Mouse (Mus musculus) hindbrain, embryonic 10.5 days (tissue): ENCODE measurements around the gene Zfp277. TPM values are rescaled to one million over a fixed set of nuclear protein-coding genes. Genes with fewer than 3 reads are reported as not detected.

Source experiments
- DNase-seq: peaks from one replicate; pipeline ENCODE4 v3.0.0-alpha.2; 2017; ENCODE audit warnings: low spot score
- H3K27ac ChIP-seq: fragments of 300-500 bp; sonication (generic); 2 replicates; pipeline ENCODE4 v1.5.1; 2016; ENCODE audit warnings: mild to moderate bottlenecking, moderate library complexity
- H3K27me3 ChIP-seq: fragments of 300-500 bp; sonication (generic); 2 replicates; pipeline ENCODE4 v1.6.1; 2016; ENCODE audit warnings: mild to moderate bottlenecking; ENCODE audit not compliant: poor library complexity, insufficient read depth, severe bottlenecking
- H3K36me3 ChIP-seq: fragments of 300-500 bp; sonication (generic); 2 replicates; pipeline ENCODE4 v1.6.1; 2016; ENCODE audit warnings: mild to moderate bottlenecking, moderate library complexity
- H3K4me1 ChIP-seq: fragments of 300-500 bp; sonication (generic); replicated peaks from 2 replicates; pipeline ENCODE4 v1.6.1; 2016; ENCODE audit warnings: mild to moderate bottlenecking
- H3K4me3 ChIP-seq: fragments of 300-500 bp; sonication (generic); 2 replicates; pipeline ENCODE4 v1.5.1; 2016; ENCODE audit warnings: mild to moderate bottlenecking, moderate library complexity
- H3K9me3 ChIP-seq: fragments of 300-500 bp; sonication (generic); 2 replicates; pipeline ENCODE4 v1.6.1; 2016; ENCODE audit warnings: mild to moderate bottlenecking, moderate library complexity
- WGBS: fragments of 180-500 bp; shearing (Covaris S2); methylation state at CpG from one replicate; pipeline ENCODE4 v1.1.7; 2016; 5-methylcytosine and 5-hydroxymethylcytosine counted together
- polyA plus RNA-seq: library from polyadenylated mRNA; unstranded; fragments of >200 nt; fragmentation: Nextera tagmentation; extraction: Ambion mirVana; gene quantifications from 2 replicates; pipeline ENCODE4 v1.2.1, GENCODE M21; 2016

Zfp277 gene
- polyA plus RNA-seq, 1 experiment from 2014 or later = 36.0 TPM

GRCm38 (mm10) chr12:40382539-40382938 is 63.2 kb downstream of the Zfp277 start:
- 93% methylated on average over 5 of the region's 5 CpGs for WGBS
- no peak for DNase-seq
- H3K36me3 ChIP-seq = no peaks in the 10 kb centered on the region
- H3K4me1 ChIP-seq = no peaks in the 10 kb centered on the region
- no peaks in the 10 kb centered on the region for H3K9me3 ChIP-seq
- no peaks in the 10 kb centered on the region for H3K27me3 ChIP-seq
- H3K27ac ChIP-seq = no peak overlapping the region
- no peak overlapping the region for H3K4me3 ChIP-seq

- whole genome bisulfite sequencing = 93% methylated on average over 11 of the region's 11 CpGs
- no peaks in the 10 kb centered on the region for H3K36me3 ChIP-seq
These were observed 63.9 kb downstream of the Zfp277 start for GRCm38 (mm10) chr12:40381824-40382223.

GRCm38 (mm10) chr12:40381173-40381801 is 64.4 kb downstream of the Zfp277 start:
- DNase-seq = no peak
- WGBS = 90% methylated on average over 10 of the region's 10 CpGs
- no peak overlapping the region for H3K27ac ChIP-seq
- H3K4me1 ChIP-seq = no peaks in the 10 kb centered on the region
- no peaks in the 10 kb centered on the region for H3K36me3 ChIP-seq
- H3K9me3 ChIP-seq = no peaks in the 10 kb centered on the region
- no peaks in the 10 kb centered on the region for H3K27me3 ChIP-seq
- H3K4me3 ChIP-seq = no peak overlapping the region

More at GRCm38 (mm10) chr12:40381824-40382223, 63.9 kb downstream of the Zfp277 start:
- no peak for DNase-seq
- Histone ChIP-seq H3K27me3 (no peaks in the 10 kb centered on the region), H3K4me3 (no peak overlapping the region), H3K9me3 (no peaks in the 10 kb centered on the region), H3K4me1 (no peaks in the 10 kb centered on the region), H3K27ac (no peak overlapping the region)

GRCm38 (mm10) chr12:40379538-40379923 is 66.2 kb downstream of the Zfp277 start:
- no peak for DNase-seq
- H3K4me3 ChIP-seq = no peak overlapping the region
- no peaks in the 10 kb centered on the region for H3K9me3 ChIP-seq
- no peaks in the 10 kb centered on the region for H3K36me3 ChIP-seq
- H3K27me3 ChIP-seq = no peaks in the 10 kb centered on the region
- H3K27ac ChIP-seq = no peak overlapping the region
- no peaks in the 10 kb centered on the region for H3K4me1 ChIP-seq
- WGBS = 82% methylated on average over 4 of the region's 4 CpGs

DNA sequence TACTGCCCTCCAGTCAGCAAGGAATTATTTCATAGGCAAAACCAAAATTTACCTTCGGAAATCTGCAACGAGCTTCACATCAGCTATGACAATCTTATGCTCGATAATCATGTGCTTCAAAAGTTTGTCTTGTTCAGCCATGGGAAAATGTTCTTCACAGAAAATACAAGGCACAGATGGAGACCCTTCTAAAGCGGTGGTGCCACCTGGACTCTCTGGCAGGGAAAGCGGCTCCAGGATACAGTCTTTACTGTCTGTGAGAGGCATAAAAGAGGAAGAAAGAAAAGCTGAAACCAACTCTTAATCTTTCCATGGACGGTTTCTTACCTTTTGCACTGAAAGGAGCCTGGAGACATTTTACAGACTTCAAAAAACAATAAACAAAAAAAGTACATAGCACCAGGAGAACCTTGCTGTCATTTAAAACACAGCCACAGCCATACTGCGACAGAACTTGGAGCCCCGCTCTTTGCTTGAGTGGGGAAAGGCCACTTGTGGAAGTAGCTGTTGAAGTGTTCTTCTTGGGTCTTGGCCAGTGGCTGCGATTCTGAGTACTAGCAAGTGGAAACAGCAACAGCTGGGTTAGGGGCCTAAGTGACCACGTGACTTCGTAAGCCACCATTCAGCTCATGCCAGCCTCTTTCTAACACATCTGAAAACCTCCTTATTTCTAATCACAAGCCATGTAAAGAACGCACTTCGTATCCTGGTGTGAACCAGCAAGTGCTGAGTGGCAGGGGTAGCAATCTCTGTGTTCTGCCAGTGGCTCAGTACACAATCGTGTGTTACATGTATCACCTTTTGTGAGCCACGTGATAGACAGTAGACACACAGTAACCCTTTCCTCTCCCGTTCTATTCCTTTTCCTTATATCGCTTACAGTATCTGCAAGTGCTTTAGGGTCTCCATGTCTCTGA is 66.8 kb downstream of the Zfp277 start:
- H3K36me3 ChIP-seq = no peaks in the 10 kb centered on the region
- H3K27ac ChIP-seq = no peak overlapping the region
- H3K4me1 ChIP-seq = no peaks in the 10 kb centered on the region
- no peaks in the 10 kb centered on the region for H3K27me3 ChIP-seq
- H3K4me3 ChIP-seq = no peak overlapping the region
- WGBS = 93% methylated on average over 17 of the region's 17 CpGs
- H3K9me3 ChIP-seq = no peaks in the 10 kb centered on the region
- DNase-seq = no peak

DNA sequence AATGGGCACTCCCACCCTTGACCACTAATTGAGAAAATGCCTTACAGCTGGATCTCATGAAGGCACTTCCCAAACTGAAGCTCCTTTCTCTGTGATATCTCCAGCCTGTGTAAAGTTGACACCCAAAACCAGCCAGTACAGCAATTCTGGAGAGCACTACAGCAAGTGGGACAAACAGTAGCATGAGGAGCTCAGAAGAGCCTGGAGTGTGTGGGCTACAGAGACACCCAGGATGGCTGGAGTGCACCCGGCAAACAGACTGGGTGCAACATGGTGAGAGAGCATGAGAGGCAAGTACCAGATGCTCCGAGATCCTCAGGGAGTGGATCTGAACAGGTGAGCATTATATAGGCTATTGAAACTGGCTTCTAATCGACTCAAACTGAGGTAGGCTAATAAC is 93.8 kb downstream of the Zfp277 start:
- DNase-seq = no peak
- 90% methylated on average over 3 of the region's 3 CpGs for WGBS
- Histone ChIP-seq H3K36me3 (no peaks in the 10 kb centered on the region), H3K9me3 (no peaks in the 10 kb centered on the region), H3K27me3 (no peaks in the 10 kb centered on the region), H3K4me3 (no peak overlapping the region), H3K4me1 (no peaks in the 10 kb centered on the region), H3K27ac (no peak overlapping the region)

- WGBS = 90% methylated on average over 4 of the region's 4 CpGs
- no peaks in the 10 kb centered on the region for H3K9me3 ChIP-seq
These were observed 97.5 kb downstream of the Zfp277 start for GRCm38 (mm10) chr12:40348251-40348650.

GRCm38 (mm10) chr12:40347060-40347698 is 98.5 kb downstream of the Zfp277 start:
- H3K4me1 ChIP-seq = no peaks in the 10 kb centered on the region
- DNase-seq = no peak
- 86% methylated on average over 10 of the region's 10 CpGs for WGBS

More at GRCm38 (mm10) chr12:40348251-40348650, 97.5 kb downstream of the Zfp277 start:
- Histone ChIP-seq H3K36me3 (no peaks in the 10 kb centered on the region), H3K4me3 (no peak overlapping the region), H3K27ac (no peak overlapping the region), H3K27me3 (no peaks in the 10 kb centered on the region), H3K4me1 (no peaks in the 10 kb centered on the region)
- no peak for DNase-seq

GRCm38 (mm10) chr12:40341443-40341842 is 104.3 kb downstream of the Zfp277 start:
- WGBS = 72% methylated on average over 5 of the region's 5 CpGs
- no peaks in the 10 kb centered on the region for H3K36me3 ChIP-seq
- H3K27ac ChIP-seq = no peak overlapping the region
- no peaks in the 10 kb centered on the region for H3K9me3 ChIP-seq
- no peak for DNase-seq
- no peaks in the 10 kb centered on the region for H3K4me1 ChIP-seq
- H3K27me3 ChIP-seq = no peaks in the 10 kb centered on the region
- no peak overlapping the region for H3K4me3 ChIP-seq

More at GRCm38 (mm10) chr12:40347060-40347698, 98.5 kb downstream of the Zfp277 start:
- H3K27ac ChIP-seq = no peak overlapping the region
- no peaks in the 10 kb centered on the region for H3K27me3 ChIP-seq
- H3K4me3 ChIP-seq = no peak overlapping the region
- no peaks in the 10 kb centered on the region for H3K9me3 ChIP-seq
- H3K36me3 ChIP-seq = no peaks in the 10 kb centered on the region

- H3K27me3 ChIP-seq = no peaks in the 10 kb centered on the region
- H3K9me3 ChIP-seq = no peaks in the 10 kb centered on the region
- no peaks in the 10 kb centered on the region for H3K36me3 ChIP-seq
- no peaks in the 10 kb centered on the region for H3K4me1 ChIP-seq
- WGBS = 99% methylated on average over 3 of the region's 3 CpGs
- H3K27ac ChIP-seq = no peak overlapping the region
- no peak overlapping the region for H3K4me3 ChIP-seq
- DNase-seq = no peak
These were observed 110.4 kb downstream of the Zfp277 start for GRCm38 (mm10) chr12:40335303-40335702.

GRCm38 (mm10) chr12:40331467-40331866 is 114.2 kb downstream of the Zfp277 start:
- DNase-seq = no peak
- WGBS = 92% methylated on average over 3 of the region's 3 CpGs
- Histone ChIP-seq H3K4me3 (no peak overlapping the region), H3K27me3 (no peaks in the 10 kb centered on the region), H3K9me3 (no peaks in the 10 kb centered on the region), H3K4me1 (no peaks in the 10 kb centered on the region), H3K27ac (no peak overlapping the region), H3K36me3 (no peaks in the 10 kb centered on the region; the same call in 1 of the 2 replicates)

DNA sequence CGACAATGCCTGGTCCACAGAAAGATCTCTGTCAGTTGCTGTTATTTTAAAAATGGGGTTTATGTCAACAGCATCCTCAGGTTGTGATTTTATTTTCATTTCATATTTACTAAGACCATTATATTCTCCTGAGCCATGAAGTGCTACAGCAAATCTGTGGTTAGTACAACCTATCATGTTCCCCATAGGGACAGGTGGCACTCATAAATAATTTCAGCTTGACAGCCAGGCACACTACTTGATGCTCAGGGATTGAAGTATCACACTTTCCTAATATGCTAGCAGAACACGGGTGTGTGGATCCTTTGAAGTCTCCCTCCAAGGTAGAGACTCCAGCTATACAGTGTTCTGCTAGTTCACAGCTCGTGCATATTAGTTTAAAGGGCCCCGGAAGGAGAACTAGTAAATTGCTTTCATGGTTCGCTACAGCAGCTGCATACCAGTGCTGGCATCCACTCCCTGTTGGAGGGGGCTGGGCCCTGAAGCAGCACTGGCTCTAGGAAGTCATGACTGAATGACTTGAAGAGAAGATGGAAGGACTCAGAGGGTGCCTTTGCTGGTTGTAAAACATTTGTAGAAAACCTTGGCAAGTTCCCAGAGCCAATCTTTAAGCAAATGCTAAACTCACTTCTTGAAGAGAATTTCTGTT is 118.6 kb downstream of the Zfp277 start:
- Histone ChIP-seq H3K27me3 (no peaks in the 10 kb centered on the region), H3K9me3 (no peaks in the 10 kb centered on the region), H3K4me3 (no peak overlapping the region), H3K4me1 (no peaks in the 10 kb centered on the region), H3K36me3 (peaks cover 3% of the 10 kb centered on the region; the same call in 1 of the 2 replicates), H3K27ac (no peak overlapping the region)
- WGBS = 79% methylated on average over 5 of the region's 5 CpGs
- DNase-seq = no peak
